Mouse (Mus musculus): ENCODE results near the gene Gm16181. TPM values are rescaled to one million over a fixed set of nuclear protein-coding genes. Genes with fewer than 3 reads are reported as not detected.

The Gm16181 gene
- total and polyA plus RNA-seq, 2 experiments: 0.37 TPM; not detected in 1

DNA sequence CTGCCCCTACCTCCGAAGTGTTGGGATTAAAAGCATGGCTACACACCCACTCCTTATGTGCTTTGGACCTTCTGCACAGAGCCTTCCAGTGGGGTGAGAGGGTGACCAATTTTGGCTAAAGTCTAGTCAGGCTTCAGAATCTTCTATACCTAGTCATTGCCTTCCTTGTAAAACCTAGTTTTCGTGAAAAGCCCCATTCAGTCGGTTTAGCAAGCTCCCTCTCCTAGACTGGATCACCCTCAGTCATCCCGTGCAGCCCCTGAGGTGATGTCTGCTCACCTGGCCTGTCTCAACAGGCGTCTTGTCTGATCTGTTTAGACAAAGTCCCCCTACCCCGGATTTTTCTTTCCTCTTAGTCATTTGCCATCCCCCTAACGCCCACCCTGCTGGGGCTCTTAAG is 22.6 kb upstream of the Gm16181 start:
- Histone ChIP-seq H3K4me3 (ENCODE audit: insufficient read depth, low read depth, low read length) (no peak overlapping the region), H3K27ac (replicated peaks; ENCODE audit: insufficient read depth, low read depth, low read length) (no peak overlapping the region), H3K79me2 (ENCODE audit: control insufficient read depth, insufficient read depth, low read length) (no peaks in the 10 kb centered on the region), H3K36me3 (ENCODE audit: control insufficient read depth, insufficient read depth, low read length) (no peaks in the 10 kb centered on the region), H3K9ac (ENCODE audit: low read depth, low read length) (no peak overlapping the region), H3K4me1 (ENCODE audit: control insufficient read depth, insufficient read depth, low read length) (peaks cover 3% of the 10 kb centered on the region; the same call in 1 of the 2 replicates), H3K27me3 (ENCODE audit: control insufficient read depth, insufficient read depth, low read length) (peaks cover 8% of the 10 kb centered on the region; the same call in 1 of the 2 replicates)
- no peak for DNase-seq (ENCODE audit: extremely low read depth, low read depth, low spot score)
- TF ChIP-seq POLR2A (IDR thresholded peaks at IDR 0.05; ENCODE audit: extremely low read depth, insufficient read depth, low read length) (no peak), CTCF (IDR thresholded peaks at IDR 0.05; ENCODE audit: low read depth, low read length) (no peak)
- 66% methylated on average over 7 of the region's 7 CpGs for WGBS

DNA sequence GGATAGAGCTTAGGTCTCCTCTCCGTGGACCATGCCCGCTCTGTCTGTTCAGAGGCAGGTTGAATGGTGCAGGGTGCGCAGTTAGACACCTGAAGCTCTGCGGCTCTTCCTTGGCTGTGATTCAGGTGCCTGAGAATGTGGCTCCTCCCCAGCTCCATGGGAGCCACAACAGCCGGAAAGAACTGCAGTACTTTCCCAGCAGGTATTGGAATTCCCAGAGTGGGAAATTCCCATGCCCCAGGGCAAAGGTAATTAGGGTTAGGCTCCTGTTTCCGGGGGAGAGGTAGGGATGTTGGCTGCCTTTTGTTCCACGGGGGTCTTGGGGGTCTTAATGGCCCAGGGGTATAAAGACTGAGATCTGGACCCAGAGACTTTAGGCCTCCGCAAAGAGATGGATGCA is 21.7 kb upstream of the Gm16181 start:
- Histone ChIP-seq H3K4me3 (ENCODE audit: insufficient read depth, low read depth, low read length) (no peak overlapping the region), H3K27ac (replicated peaks; ENCODE audit: insufficient read depth, low read depth, low read length) (no peak overlapping the region), H3K27me3 (ENCODE audit: control insufficient read depth, insufficient read depth, low read length) (peaks cover 8% of the 10 kb centered on the region; the same call in 1 of the 2 replicates), H3K9ac (ENCODE audit: low read depth, low read length) (no peak overlapping the region), H3K79me2 (ENCODE audit: control insufficient read depth, insufficient read depth, low read length) (no peaks in the 10 kb centered on the region), H3K36me3 (ENCODE audit: control insufficient read depth, insufficient read depth, low read length) (no peaks in the 10 kb centered on the region), H3K4me1 (ENCODE audit: control insufficient read depth, insufficient read depth, low read length) (peaks cover 3% of the 10 kb centered on the region; the same call in 1 of the 2 replicates)
- no peak for DNase-seq (ENCODE audit: extremely low read depth, low read depth, low spot score)
- 46% methylated on average over 8 of the region's 8 CpGs for WGBS
- TF ChIP-seq POLR2A (IDR thresholded peaks at IDR 0.05; ENCODE audit: extremely low read depth, insufficient read depth, low read length): no peak
- no peak for TF ChIP-seq CTCF (IDR thresholded peaks at IDR 0.05; ENCODE audit: low read depth, low read length)

DNA sequence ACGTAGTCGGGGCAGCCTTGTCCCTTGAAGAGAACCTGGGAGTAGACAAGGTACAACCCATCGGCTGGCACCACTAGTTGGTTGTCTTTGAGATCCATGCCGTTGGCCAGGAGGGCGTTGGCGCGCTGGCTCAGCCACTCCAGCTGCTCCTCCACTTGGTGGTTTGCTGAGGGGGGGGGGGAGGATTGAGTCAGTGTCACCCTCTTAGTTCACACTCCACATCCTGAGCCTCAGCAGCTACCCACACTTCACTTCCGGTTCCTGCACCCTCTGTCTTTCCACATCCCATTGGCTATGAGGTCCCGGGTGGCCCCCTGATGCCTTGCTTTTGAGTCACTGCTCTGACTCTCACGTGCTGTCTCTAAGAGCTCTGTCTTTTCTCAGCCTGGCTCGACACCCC is 20.2 kb upstream of the Gm16181 start:
- no peak overlapping the region for H3K9ac ChIP-seq (ENCODE audit: low read depth, low read length)
- no peaks in the 10 kb centered on the region for H3K79me2 ChIP-seq (ENCODE audit: control insufficient read depth, insufficient read depth, low read length)
- DNase-seq (ENCODE audit: extremely low read depth, low read depth, low spot score): no peak
- H3K4me1 ChIP-seq (ENCODE audit: control insufficient read depth, insufficient read depth, low read length): peaks cover 3% of the 10 kb centered on the region; the same call in 1 of the 2 replicates
- no peaks in the 10 kb centered on the region for H3K36me3 ChIP-seq (ENCODE audit: control insufficient read depth, insufficient read depth, low read length)
- 74% methylated on average over 11 of the region's 11 CpGs for WGBS
- TF ChIP-seq POLR2A (IDR thresholded peaks at IDR 0.05; ENCODE audit: extremely low read depth, insufficient read depth, low read length) (no peak), CTCF (IDR thresholded peaks at IDR 0.05; ENCODE audit: low read depth, low read length) (no peak)
- H3K27ac ChIP-seq (replicated peaks; ENCODE audit: insufficient read depth, low read depth, low read length): 0 out of 2 replicates have a peak overlapping the region, but pooled peaks have one; percentile 12
- no peak overlapping the region for H3K4me3 ChIP-seq (ENCODE audit: insufficient read depth, low read depth, low read length)
- H3K27me3 ChIP-seq (ENCODE audit: control insufficient read depth, insufficient read depth, low read length): peaks cover 4% of the 10 kb centered on the region; the same call in 1 of the 2 replicates

DNA sequence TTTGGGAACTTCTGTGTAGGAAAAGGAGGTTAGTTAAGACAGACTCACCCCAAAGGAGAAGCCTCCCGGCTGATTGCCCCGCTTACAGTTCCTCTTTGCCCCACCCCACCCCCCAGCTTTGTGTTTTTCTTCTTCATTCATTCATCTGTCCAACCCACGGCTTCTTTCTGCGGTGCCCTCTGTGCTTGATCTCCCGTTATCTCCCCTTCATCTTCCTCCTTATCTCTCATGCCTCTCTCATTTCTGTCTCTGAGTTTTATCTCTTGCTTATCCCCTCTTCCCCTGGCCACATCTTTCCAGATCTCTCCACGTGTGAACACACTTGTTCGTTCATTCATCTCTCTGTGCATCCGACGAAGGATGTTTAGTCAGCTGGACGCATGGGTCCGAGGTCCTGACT is 19.5 kb upstream of the Gm16181 start:
- TF ChIP-seq CTCF (IDR thresholded peaks at IDR 0.05; ENCODE audit: low read depth, low read length) (no peak), POLR2A (IDR thresholded peaks at IDR 0.05; ENCODE audit: extremely low read depth, insufficient read depth, low read length) (no peak)
- H3K9ac ChIP-seq (ENCODE audit: low read depth, low read length): no peak overlapping the region
- DNase-seq (ENCODE audit: extremely low read depth, low read depth, low spot score): no peak
- H3K79me2 ChIP-seq (ENCODE audit: control insufficient read depth, insufficient read depth, low read length): no peaks in the 10 kb centered on the region
- H3K4me1 ChIP-seq (ENCODE audit: control insufficient read depth, insufficient read depth, low read length): no peaks in the 10 kb centered on the region
- H3K36me3 ChIP-seq (ENCODE audit: control insufficient read depth, insufficient read depth, low read length): no peaks in the 10 kb centered on the region
- H3K4me3 ChIP-seq (ENCODE audit: insufficient read depth, low read depth, low read length): peak overlapping the region; percentile 24
- 50% methylated on average over 11 of the region's 11 CpGs for WGBS
- H3K27ac ChIP-seq (replicated peaks; ENCODE audit: insufficient read depth, low read depth, low read length): no peak overlapping the region
- H3K27me3 ChIP-seq (ENCODE audit: control insufficient read depth, insufficient read depth, low read length): no peaks in the 10 kb centered on the region; the same call in 1 of the 2 replicates

DNA sequence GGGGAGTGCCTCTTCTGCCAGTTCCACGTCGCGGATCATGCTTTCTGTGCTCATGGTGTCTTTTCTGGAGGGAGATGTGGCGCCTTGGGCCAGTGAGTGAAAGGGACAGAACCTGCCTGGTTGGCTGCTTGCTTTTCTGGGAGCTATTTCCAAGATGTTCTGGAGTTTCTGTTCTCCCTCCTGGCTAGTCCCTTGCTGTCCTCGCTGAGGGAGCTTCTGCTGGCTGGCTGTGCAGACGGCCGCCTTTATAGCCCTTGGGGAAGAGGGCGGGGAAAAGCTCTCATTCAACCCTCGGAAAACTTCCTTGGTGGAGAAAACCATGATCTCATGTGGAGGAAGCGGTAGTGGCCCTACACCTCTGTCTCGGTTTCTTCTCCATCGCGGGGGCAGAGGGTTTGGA is 18.8 kb upstream of the Gm16181 start, which contains the start of gene Tnf:
Gene Tnf, minus strand, starts transcription at position 221 of the 400 bp plus-strand sequence.
- H3K27ac ChIP-seq (replicated peaks; ENCODE audit: insufficient read depth, low read depth, low read length): 0 out of 2 replicates have a peak within 1 kb of the TSS, but pooled peaks have one; percentile 34

DNA sequence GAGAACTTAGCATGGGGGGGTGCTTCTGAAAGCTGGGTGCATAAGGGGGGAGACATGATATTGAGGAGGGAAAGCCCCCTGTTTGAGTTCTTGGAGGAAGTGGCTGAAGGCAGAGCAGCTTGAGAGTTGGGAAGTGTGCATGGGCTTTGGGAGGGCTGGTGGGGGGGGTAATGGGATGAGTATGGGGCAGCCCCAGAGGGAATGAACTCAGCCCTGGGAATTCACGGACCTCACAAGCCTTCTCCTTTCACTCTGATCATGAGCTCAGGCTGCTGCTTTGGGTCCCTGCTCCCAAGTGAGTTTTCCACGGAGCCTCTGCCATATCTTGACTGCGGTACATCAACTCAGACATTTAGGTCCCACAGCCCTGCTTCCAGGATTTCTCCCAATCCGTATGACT is 18.2 kb upstream of the Gm16181 start:
- DNase-seq (ENCODE audit: extremely low read depth, low read depth, low spot score): no peak
- 73% methylated on average over 4 of the region's 4 CpGs for WGBS
- no peaks in the 10 kb centered on the region for H3K36me3 ChIP-seq (ENCODE audit: control insufficient read depth, insufficient read depth, low read length)
- H3K4me1 ChIP-seq (ENCODE audit: control insufficient read depth, insufficient read depth, low read length): no peaks in the 10 kb centered on the region
- H3K79me2 ChIP-seq (ENCODE audit: control insufficient read depth, insufficient read depth, low read length): no peaks in the 10 kb centered on the region
- no peak for TF ChIP-seq POLR2A (IDR thresholded peaks at IDR 0.05; ENCODE audit: extremely low read depth, insufficient read depth, low read length)
- TF ChIP-seq CTCF (IDR thresholded peaks at IDR 0.05; ENCODE audit: low read depth, low read length): no peak
- H3K9ac ChIP-seq (ENCODE audit: low read depth, low read length): no peak overlapping the region
- no peaks in the 10 kb centered on the region for H3K27me3 ChIP-seq (ENCODE audit: control insufficient read depth, insufficient read depth, low read length)
- H3K27ac ChIP-seq (replicated peaks; ENCODE audit: insufficient read depth, low read depth, low read length): no peak overlapping the region
- no peak overlapping the region for H3K4me3 ChIP-seq (ENCODE audit: insufficient read depth, low read depth, low read length)

More for the DNA sequence above, 18.8 kb upstream of the Gm16181 start, which contains the start of gene Tnf:
- WGBS: 38% methylated on average over 13 of the region's 13 CpGs
- no peak within 1 kb of the TSS; the same call in 1 of the 2 replicates for H3K9ac ChIP-seq (ENCODE audit: low read depth, low read length)
- H3K36me3 ChIP-seq (ENCODE audit: control insufficient read depth, insufficient read depth, low read length): no peaks in the 10 kb centered on the region
- no peaks in the 10 kb centered on the region for H3K4me1 ChIP-seq (ENCODE audit: control insufficient read depth, insufficient read depth, low read length)
- DNase-seq (ENCODE audit: extremely low read depth, low read depth, low spot score): no peak
- TF ChIP-seq CTCF (IDR thresholded peaks at IDR 0.05; ENCODE audit: low read depth, low read length): no peak
- 0 out of 2 replicates have a peak, but pooled peaks have one; percentile 22 for TF ChIP-seq POLR2A (IDR thresholded peaks at IDR 0.05; ENCODE audit: extremely low read depth, insufficient read depth, low read length)
- H3K4me3 ChIP-seq (ENCODE audit: insufficient read depth, low read depth, low read length): peak within 1 kb of the TSS; percentile 24
- H3K27me3 ChIP-seq (ENCODE audit: control insufficient read depth, insufficient read depth, low read length): no peaks in the 10 kb centered on the region
- H3K79me2 ChIP-seq (ENCODE audit: control insufficient read depth, insufficient read depth, low read length): no peaks in the 10 kb centered on the region
